ENCODE assay signal across 12 mouse cellular contexts in genomic region chr4:64437744-64438594, GRCm38 (mm10).
DNase-seq lines count a peak whose midpoint lies in the region; ATAC-seq lines count a peak whose summit lies in the region.
"Had no signal": no experiment of that assay in that cellular context is flagged by ENCODE, and none has a peak within 500 bp of the region (broad histone marks: within the 10 kb centered on the region; RNA-seq: fewer than 3 reads in every experiment).

No protein-coding gene starts in this region.

- intact Hi-C loops in left cerebral cortex, postnatal 14 days (cut with DNase I), result no loop called here

- H3K4me1 ChIP-seq in hindbrain, embryonic 11.5 days (replicated peaks; ENCODE audit: control insufficient read depth, insufficient read depth, low read length), result no peaks in the 10 kb centered on the region
- H3K4me1 ChIP-seq in hindbrain, embryonic 12.5 days, result no peaks in the 10 kb centered on the region
- no peaks in the 10 kb centered on the region for H3K4me1 ChIP-seq in midbrain, embryonic 13.5 days (replicated peaks)
- H3K4me1 ChIP-seq: megakaryocyte, embryonic 14.5 days had no signal

- no peaks in the 10 kb centered on the region for H3K9me3 ChIP-seq in hindbrain, embryonic 11.5 days (ENCODE audit: control insufficient read depth, low read length)
- H3K9me3 ChIP-seq in hindbrain, embryonic 12.5 days (replicated peaks), result no peaks in the 10 kb centered on the region
- no peaks in the 10 kb centered on the region for H3K9me3 ChIP-seq in midbrain, embryonic 13.5 days

- H3K4me3 ChIP-seq in hindbrain, embryonic 11.5 days (ENCODE audit: low read depth, low read length), result no peak overlapping the region
- no peak overlapping the region for H3K4me3 ChIP-seq in hindbrain, embryonic 12.5 days
- H3K4me3 ChIP-seq in midbrain, embryonic 13.5 days (replicated peaks), result no peak overlapping the region
- H3K4me3 ChIP-seq: megakaryocyte, embryonic 14.5 days had no signal

- no peak overlapping the region for H3K27ac ChIP-seq in hindbrain, embryonic 11.5 days (ENCODE audit: low read depth, low read length)
- no peak overlapping the region for H3K27ac ChIP-seq in hindbrain, embryonic 12.5 days
- no peak overlapping the region for H3K27ac ChIP-seq in midbrain, embryonic 13.5 days

- WGBS in hindbrain, embryonic 11.5 days, result 67% methylated on average over 13 of the region's 13 CpGs
- WGBS in hindbrain, embryonic 12.5 days, result 59% methylated on average over 13 of the region's 13 CpGs
- WGBS in midbrain, embryonic 13.5 days, result 71% methylated on average over 13 of the region's 13 CpGs

- H3K36me3 ChIP-seq in hindbrain, embryonic 11.5 days (ENCODE audit: control insufficient read depth, insufficient read depth, low read length), result no peaks in the 10 kb centered on the region
- no peaks in the 10 kb centered on the region for H3K36me3 ChIP-seq in hindbrain, embryonic 12.5 days
- no peaks in the 10 kb centered on the region for H3K36me3 ChIP-seq in midbrain, embryonic 13.5 days

- no peak for ATAC-seq in hindbrain, embryonic 11.5 days (ENCODE audit: low FRiP score)
- no peak for ATAC-seq in hindbrain, embryonic 12.5 days (ENCODE audit: low FRiP score)
- 0 out of 2 replicates have a peak, but pooled peaks have one; percentile 24 for ATAC-seq in midbrain, embryonic 13.5 days

- no peak overlapping the region for H3K4me2 ChIP-seq in hindbrain, embryonic 11.5 days (replicated peaks; ENCODE audit: low read depth, low read length)
- H3K4me2 ChIP-seq in hindbrain, embryonic 12.5 days (replicated peaks), result no peak overlapping the region
- H3K4me2 ChIP-seq in midbrain, embryonic 13.5 days (replicated peaks), result no peak overlapping the region

- DNase-seq in hindbrain, embryonic 11.5 days (ENCODE audit: low spot score), result peak; percentile 25
- peak; percentile 33 for DNase-seq in embryo, embryonic 9.5 days (ENCODE audit: extremely low spot score)
- DNase-seq in heart, postnatal 4 days, result peak; percentile 17
- no peak for DNase-seq in adipocyte (ENCODE audit: low spot score)
- DNase-seq in layer of hippocampus, adult 8-10 months (ENCODE audit: low spot score in 2 of 2), result no peak
- DNase-seq in left cerebral cortex, postnatal 14 days (ENCODE audit: low spot score in 2 of 2), result no peak
- DNase-seq: cerebellum, adult 9-10 months; gastrocnemius, postnatal 25 days; layer of hippocampus, adult 9-11 months had no signal

- H3K9ac ChIP-seq in hindbrain, embryonic 11.5 days (ENCODE audit: low read depth, low read length), result no peak overlapping the region
- H3K9ac ChIP-seq in hindbrain, embryonic 12.5 days, result no peak overlapping the region
- H3K9ac ChIP-seq in midbrain, embryonic 13.5 days (replicated peaks), result no peak overlapping the region

- H3K27me3 ChIP-seq in hindbrain, embryonic 11.5 days (ENCODE audit: control insufficient read depth, insufficient read depth, low read length), result no peaks in the 10 kb centered on the region
- H3K27me3 ChIP-seq in hindbrain, embryonic 12.5 days, result no peaks in the 10 kb centered on the region
- H3K27me3 ChIP-seq in midbrain, embryonic 13.5 days, result no peaks in the 10 kb centered on the region
- H3K27me3 ChIP-seq: megakaryocyte, embryonic 14.5 days had no signal

Comparison
In these comparisons a context has a peak if more than half of its experiments do, and no peak if none do; other contexts are left out.
1. DNase-seq: peak in hindbrain, embryonic 11.5 days (single experiment), embryo, embryonic 9.5 days (single experiment) and heart, postnatal 4 days (single experiment); none in adipocyte (single experiment), layer of hippocampus, adult 8-10 months (0 of 2) and left cerebral cortex, postnatal 14 days (0 of 2).